Mouse (Mus musculus): ENCODE measurements around the gene Vamp9. TPM values are rescaled to one million over a fixed set of nuclear protein-coding genes. Genes with fewer than 3 reads are reported as not detected.

Gene Vamp9
- polyA plus RNA-seq, 1 experiment from 2014 or later = 0.68 TPM

GRCm38 (mm10) chr5:99927951-99928350 is 21.9 kb downstream of the Vamp9 start:
- Histone ChIP-seq H3K4me1 (ENCODE audit: control insufficient read depth, insufficient read depth, low read length) (no peaks in the 10 kb centered on the region), H3K4me3 (replicated peaks; ENCODE audit: low read depth, low read length) (no peak overlapping the region), H3K27ac (replicated peaks; ENCODE audit: low read depth, low read length) (no peak overlapping the region), H3K9me3 (ENCODE audit: control insufficient read depth, low read length) (no peaks in the 10 kb centered on the region), H3K9ac (replicated peaks; ENCODE audit: low read length) (no peak overlapping the region), H3K36me3 (ENCODE audit: control insufficient read depth, insufficient read depth, low read length) (no peaks in the 10 kb centered on the region), H3K27me3 (ENCODE audit: control insufficient read depth, insufficient read depth, low read length) (no peaks in the 10 kb centered on the region), H3K4me2 (ENCODE audit: low read length) (no peak overlapping the region)
- no peak for ATAC-seq (ENCODE audit: low FRiP score, low TSS enrichment)
- WGBS = 47% methylated on average over 4 of the region's 4 CpGs
- DNase-seq = peak; percentile 51

GRCm38 (mm10) chr5:99931910-99932309 is 25.9 kb downstream of the Vamp9 start:
- no peak overlapping the region for H3K27ac ChIP-seq (replicated peaks; ENCODE audit: low read depth, low read length)
- WGBS = 81% methylated on average over 6 of the region's 6 CpGs
- H3K4me3 ChIP-seq (replicated peaks; ENCODE audit: low read depth, low read length) = no peak overlapping the region
- H3K27me3 ChIP-seq (ENCODE audit: control insufficient read depth, insufficient read depth, low read length) = no peaks in the 10 kb centered on the region
- ATAC-seq (ENCODE audit: low FRiP score, low TSS enrichment) (no peak), DNase-seq (no peak)
- H3K4me2 ChIP-seq (ENCODE audit: low read length) = no peak overlapping the region
- H3K9me3 ChIP-seq (ENCODE audit: control insufficient read depth, low read length) = no peaks in the 10 kb centered on the region
- H3K9ac ChIP-seq (replicated peaks; ENCODE audit: low read length) = no peak overlapping the region
- no peaks in the 10 kb centered on the region for H3K36me3 ChIP-seq (ENCODE audit: control insufficient read depth, insufficient read depth, low read length)
- no peaks in the 10 kb centered on the region for H3K4me1 ChIP-seq (ENCODE audit: control insufficient read depth, insufficient read depth, low read length)

GRCm38 (mm10) chr5:99939440-99939839 is 33.4 kb downstream of the Vamp9 start:
- WGBS = 78% methylated on average over 3 of the region's 3 CpGs
- H3K4me1 ChIP-seq (ENCODE audit: control insufficient read depth, insufficient read depth, low read length) = no peaks in the 10 kb centered on the region
- H3K36me3 ChIP-seq (ENCODE audit: control insufficient read depth, insufficient read depth, low read length) = no peaks in the 10 kb centered on the region
- no peaks in the 10 kb centered on the region; the same call in 1 of the 2 replicates for H3K9me3 ChIP-seq (ENCODE audit: control insufficient read depth, low read length)
- H3K27ac ChIP-seq (replicated peaks; ENCODE audit: low read depth, low read length) = no peak overlapping the region
- H3K27me3 ChIP-seq (ENCODE audit: control insufficient read depth, insufficient read depth, low read length) = no peaks in the 10 kb centered on the region
- no peak overlapping the region for H3K9ac ChIP-seq (replicated peaks; ENCODE audit: low read length)
- H3K4me3 ChIP-seq (replicated peaks; ENCODE audit: low read depth, low read length) = no peak overlapping the region
- H3K4me2 ChIP-seq (ENCODE audit: low read length) = no peak overlapping the region
- ATAC-seq (ENCODE audit: low FRiP score, low TSS enrichment) (no peak), DNase-seq (no peak)

- WGBS = 82% methylated on average over 10 of the region's 10 CpGs
- H3K9ac ChIP-seq (replicated peaks; ENCODE audit: low read length) = no peak overlapping the region
These were observed 35.2 kb downstream of the Vamp9 start for GRCm38 (mm10) chr5:99941273-99941672.

GRCm38 (mm10) chr5:99941776-99942502 is 35.9 kb downstream of the Vamp9 start:
- Histone ChIP-seq H3K9me3 (ENCODE audit: control insufficient read depth, low read length) (peaks cover 6% of the 10 kb centered on the region; the same call in 1 of the 2 replicates), H3K4me1 (ENCODE audit: control insufficient read depth, insufficient read depth, low read length) (no peaks in the 10 kb centered on the region), H3K9ac (replicated peaks; ENCODE audit: low read length) (no peak overlapping the region), H3K27me3 (ENCODE audit: control insufficient read depth, insufficient read depth, low read length) (no peaks in the 10 kb centered on the region), H3K4me3 (replicated peaks; ENCODE audit: low read depth, low read length) (no peak overlapping the region), H3K36me3 (ENCODE audit: control insufficient read depth, insufficient read depth, low read length) (no peaks in the 10 kb centered on the region), H3K27ac (replicated peaks; ENCODE audit: low read depth, low read length) (no peak overlapping the region), H3K4me2 (ENCODE audit: low read length) (no peak overlapping the region)
- WGBS = 38% methylated on average over 10 of the region's 10 CpGs
- ATAC-seq (ENCODE audit: low FRiP score, low TSS enrichment) (no peak), DNase-seq (peak; percentile 37)

More at GRCm38 (mm10) chr5:99941273-99941672, 35.2 kb downstream of the Vamp9 start:
- no peak overlapping the region for H3K4me2 ChIP-seq (ENCODE audit: low read length)
- no peak overlapping the region for H3K4me3 ChIP-seq (replicated peaks; ENCODE audit: low read depth, low read length)
- DNase-seq (no peak), ATAC-seq (ENCODE audit: low FRiP score, low TSS enrichment) (no peak)
- H3K4me1 ChIP-seq (ENCODE audit: control insufficient read depth, insufficient read depth, low read length) = no peaks in the 10 kb centered on the region
- H3K27me3 ChIP-seq (ENCODE audit: control insufficient read depth, insufficient read depth, low read length) = no peaks in the 10 kb centered on the region
- no peaks in the 10 kb centered on the region for H3K36me3 ChIP-seq (ENCODE audit: control insufficient read depth, insufficient read depth, low read length)
- no peak overlapping the region for H3K27ac ChIP-seq (replicated peaks; ENCODE audit: low read depth, low read length)
- peaks cover 6% of the 10 kb centered on the region; the same call in 1 of the 2 replicates for H3K9me3 ChIP-seq (ENCODE audit: control insufficient read depth, low read length)

- Histone ChIP-seq H3K4me1 (ENCODE audit: control insufficient read depth, insufficient read depth, low read length) (peaks cover 5% of the 10 kb centered on the region; the same call in 1 of the 2 replicates), H3K27me3 (ENCODE audit: control insufficient read depth, insufficient read depth, low read length) (no peaks in the 10 kb centered on the region), H3K4me2 (ENCODE audit: low read length) (no peak overlapping the region), H3K27ac (replicated peaks; ENCODE audit: low read depth, low read length) (no peak overlapping the region), H3K9me3 (ENCODE audit: control insufficient read depth, low read length) (no peaks in the 10 kb centered on the region), H3K9ac (replicated peaks; ENCODE audit: low read length) (no peak overlapping the region), H3K4me3 (replicated peaks; ENCODE audit: low read depth, low read length) (no peak overlapping the region), H3K36me3 (ENCODE audit: control insufficient read depth, insufficient read depth, low read length) (peaks cover 3% of the 10 kb centered on the region)
- WGBS = 93% methylated on average over 5 of the region's 5 CpGs
- ATAC-seq (ENCODE audit: low FRiP score, low TSS enrichment) = no peak
- DNase-seq = no peak
These were observed 46.5 kb downstream of the Vamp9 start for GRCm38 (mm10) chr5:99952513-99952912.

- Histone ChIP-seq H3K4me1 (ENCODE audit: control insufficient read depth, insufficient read depth, low read length) (peaks cover 5% of the 10 kb centered on the region; the same call in 1 of the 2 replicates), H3K27me3 (ENCODE audit: control insufficient read depth, insufficient read depth, low read length) (no peaks in the 10 kb centered on the region), H3K36me3 (ENCODE audit: control insufficient read depth, insufficient read depth, low read length) (peaks cover 11% of the 10 kb centered on the region), H3K9me3 (ENCODE audit: control insufficient read depth, low read length) (no peaks in the 10 kb centered on the region), H3K27ac (replicated peaks; ENCODE audit: low read depth, low read length) (no peak overlapping the region), H3K4me2 (ENCODE audit: low read length) (no peak overlapping the region), H3K9ac (replicated peaks; ENCODE audit: low read length) (no peak overlapping the region), H3K4me3 (replicated peaks; ENCODE audit: low read depth, low read length) (no peak overlapping the region)
- ATAC-seq (ENCODE audit: low FRiP score, low TSS enrichment) = no peak
- WGBS = 3% methylated on average over 1 of the region's 1 CpGs
- DNase-seq = peak; percentile 33
These were observed 47.8 kb downstream of the Vamp9 start for GRCm38 (mm10) chr5:99953883-99954282.

GRCm38 (mm10) chr5:99958666-99959065 is 52.6 kb downstream of the Vamp9 start:
- DNase-seq (no peak), ATAC-seq (ENCODE audit: low FRiP score, low TSS enrichment) (no peak)
- H3K4me2 ChIP-seq (ENCODE audit: low read length) = no peak overlapping the region
- H3K27me3 ChIP-seq (ENCODE audit: control insufficient read depth, insufficient read depth, low read length) = no peaks in the 10 kb centered on the region
- no peak overlapping the region for H3K9ac ChIP-seq (replicated peaks; ENCODE audit: low read length)
- H3K27ac ChIP-seq (replicated peaks; ENCODE audit: low read depth, low read length) = no peak overlapping the region
- no peak overlapping the region for H3K4me3 ChIP-seq (replicated peaks; ENCODE audit: low read depth, low read length)
- H3K36me3 ChIP-seq (ENCODE audit: control insufficient read depth, insufficient read depth, low read length) = peaks cover 44% of the 10 kb centered on the region
- peaks cover 1% of the 10 kb centered on the region; the same call in 1 of the 2 replicates for H3K4me1 ChIP-seq (ENCODE audit: control insufficient read depth, insufficient read depth, low read length)
- no peaks in the 10 kb centered on the region for H3K9me3 ChIP-seq (ENCODE audit: control insufficient read depth, low read length)
- WGBS = 93% methylated on average over 1 of the region's 1 CpGs

Measured in midbrain, embryonic 14.5 days (tissue).